Mouse (Mus musculus) embryonic fibroblast, embryonic 13.5 days (primary cell): ENCODE measurements around the gene Lrp6.

Experiments used
- CTCF ChIP-seq: IDR thresholded peaks from 2 replicates; pipeline ENCODE4 v1.5.1; 2011; ENCODE audit warnings: mild to moderate bottlenecking, control low read depth, low read length, moderate library complexity, borderline replicate concordance; ENCODE audit not compliant: insufficient read depth
- POLR2A ChIP-seq: IDR thresholded peaks from 2 replicates; pipeline ENCODE4 v1.6.1; 2011; ENCODE audit warnings: low read depth, mild to moderate bottlenecking, control low read depth, low read length, moderate library complexity

- TF ChIP-seq POLR2A (no peak), CTCF (no peak)
Observed at GRCm38 (mm10) chr6:134498518-134498917, 68.2 kb downstream of the Lrp6 start.
